Mouse (Mus musculus): Measurements from ENCODE around the gene Edn2. TPM values are rescaled to one million over a fixed set of nuclear protein-coding genes. Genes with fewer than 3 reads are reported as not detected.

The Edn2 gene
- polyA plus RNA-seq, 1 experiment: not detected

GRCm38 (mm10) chr4:120200551-120201266, 39.7 kb downstream of the Edn2 start:
- no peak for TF ChIP-seq CTCF (IDR thresholded peaks at IDR 0.05; ENCODE audit: extremely low read depth, insufficient read depth, insufficient read length, insufficient replicate concordance)
- no peak for TF ChIP-seq POLR2A (IDR thresholded peaks at IDR 0.05; ENCODE audit: low read depth, low read length)
- H3K4me1 ChIP-seq (ENCODE audit: control insufficient read depth, insufficient read depth, insufficient read length): no peaks in the 10 kb centered on the region
- H3K36me3 ChIP-seq (ENCODE audit: control insufficient read depth, insufficient read depth, low read length): no peaks in the 10 kb centered on the region
- H3K27me3 ChIP-seq (ENCODE audit: control insufficient read depth, insufficient read depth, low read length): no peaks in the 10 kb centered on the region
- no peak overlapping the region for H3K4me3 ChIP-seq (ENCODE audit: extremely low read depth, insufficient read depth, insufficient read length)
- no peak for DNase-seq (ENCODE audit: low read depth in 1 of 2, low spot score in 2 of 2)
- H3K27ac ChIP-seq (ENCODE audit: insufficient read depth, low read length): no peak overlapping the region
- WGBS: 86% methylated on average over 7 of the region's 7 CpGs

- TF ChIP-seq POLR2A (IDR thresholded peaks at IDR 0.05; ENCODE audit: low read depth, low read length) (no peak), CTCF (IDR thresholded peaks at IDR 0.05; ENCODE audit: extremely low read depth, insufficient read depth, insufficient read length, insufficient replicate concordance) (no peak)
- DNase-seq (ENCODE audit: low read depth in 1 of 2, low spot score in 2 of 2): no peak
- WGBS: 71% methylated on average over 9 of the region's 9 CpGs
- Histone ChIP-seq H3K36me3 (ENCODE audit: control insufficient read depth, insufficient read depth, low read length) (no peaks in the 10 kb centered on the region), H3K4me3 (ENCODE audit: extremely low read depth, insufficient read depth, insufficient read length) (no peak overlapping the region), H3K4me1 (ENCODE audit: control insufficient read depth, insufficient read depth, insufficient read length) (no peaks in the 10 kb centered on the region), H3K27ac (ENCODE audit: insufficient read depth, low read length) (no peak overlapping the region), H3K27me3 (ENCODE audit: control insufficient read depth, insufficient read depth, low read length) (no peaks in the 10 kb centered on the region)
These were observed 43.4 kb downstream of the Edn2 start for GRCm38 (mm10) chr4:120204357-120204942.

GRCm38 (mm10) chr4:120206471-120206891, 45.5 kb downstream of the Edn2 start:
- no peaks in the 10 kb centered on the region for H3K27me3 ChIP-seq (ENCODE audit: control insufficient read depth, insufficient read depth, low read length)
- WGBS: 81% methylated on average over 6 of the region's 6 CpGs

GRCm38 (mm10) chr4:120212080-120212479, 51.1 kb downstream of the Edn2 start:
- H3K27me3 ChIP-seq (ENCODE audit: control insufficient read depth, insufficient read depth, low read length): no peaks in the 10 kb centered on the region
- TF ChIP-seq POLR2A (IDR thresholded peaks at IDR 0.05; ENCODE audit: low read depth, low read length) (no peak), CTCF (IDR thresholded peaks at IDR 0.05; ENCODE audit: extremely low read depth, insufficient read depth, insufficient read length, insufficient replicate concordance) (no peak)
- DNase-seq (ENCODE audit: low read depth in 1 of 2, low spot score in 2 of 2): no peak
- H3K27ac ChIP-seq (ENCODE audit: insufficient read depth, low read length): no peak overlapping the region
- H3K4me1 ChIP-seq (ENCODE audit: control insufficient read depth, insufficient read depth, insufficient read length): no peaks in the 10 kb centered on the region
- no peaks in the 10 kb centered on the region for H3K36me3 ChIP-seq (ENCODE audit: control insufficient read depth, insufficient read depth, low read length)
- no peak overlapping the region for H3K4me3 ChIP-seq (ENCODE audit: extremely low read depth, insufficient read depth, insufficient read length)
- WGBS: 86% methylated on average over 6 of the region's 6 CpGs

More at GRCm38 (mm10) chr4:120206471-120206891, 45.5 kb downstream of the Edn2 start:
- no peak overlapping the region for H3K27ac ChIP-seq (ENCODE audit: insufficient read depth, low read length)
- H3K36me3 ChIP-seq (ENCODE audit: control insufficient read depth, insufficient read depth, low read length): no peaks in the 10 kb centered on the region
- H3K4me3 ChIP-seq (ENCODE audit: extremely low read depth, insufficient read depth, insufficient read length): no peak overlapping the region
- H3K4me1 ChIP-seq (ENCODE audit: control insufficient read depth, insufficient read depth, insufficient read length): no peaks in the 10 kb centered on the region
- DNase-seq (ENCODE audit: low read depth in 1 of 2, low spot score in 2 of 2): no peak
- TF ChIP-seq CTCF (IDR thresholded peaks at IDR 0.05; ENCODE audit: extremely low read depth, insufficient read depth, insufficient read length, insufficient replicate concordance) (no peak), POLR2A (IDR thresholded peaks at IDR 0.05; ENCODE audit: low read depth, low read length) (no peak)

- H3K36me3 ChIP-seq (ENCODE audit: control insufficient read depth, insufficient read depth, low read length): no peaks in the 10 kb centered on the region
- no peaks in the 10 kb centered on the region for H3K4me1 ChIP-seq (ENCODE audit: control insufficient read depth, insufficient read depth, insufficient read length)
- H3K27me3 ChIP-seq (ENCODE audit: control insufficient read depth, insufficient read depth, low read length): no peaks in the 10 kb centered on the region
- no peak for TF ChIP-seq POLR2A (IDR thresholded peaks at IDR 0.05; ENCODE audit: low read depth, low read length)
- TF ChIP-seq CTCF (IDR thresholded peaks at IDR 0.05; ENCODE audit: extremely low read depth, insufficient read depth, insufficient read length, insufficient replicate concordance): no peak
- no peak for DNase-seq (ENCODE audit: low read depth in 1 of 2, low spot score in 2 of 2)
- no peak overlapping the region for H3K27ac ChIP-seq (ENCODE audit: insufficient read depth, low read length)
- H3K4me3 ChIP-seq (ENCODE audit: extremely low read depth, insufficient read depth, insufficient read length): no peak overlapping the region
- WGBS: 68% methylated on average over 3 of the region's 3 CpGs
These were observed 51.8 kb downstream of the Edn2 start for GRCm38 (mm10) chr4:120212812-120213211.

GRCm38 (mm10) chr4:120215915-120216591, 55.0 kb downstream of the Edn2 start:
- H3K27ac ChIP-seq (ENCODE audit: insufficient read depth, low read length): no peak overlapping the region
- TF ChIP-seq CTCF (IDR thresholded peaks at IDR 0.05; ENCODE audit: extremely low read depth, insufficient read depth, insufficient read length, insufficient replicate concordance) (0 out of 2 replicates have a peak, but pooled peaks have one; percentile 9), POLR2A (IDR thresholded peaks at IDR 0.05; ENCODE audit: low read depth, low read length) (no peak)
- no peaks in the 10 kb centered on the region for H3K36me3 ChIP-seq (ENCODE audit: control insufficient read depth, insufficient read depth, low read length)
- WGBS: 45% methylated on average over 10 of the region's 10 CpGs
- no peak for DNase-seq (ENCODE audit: low read depth in 1 of 2, low spot score in 2 of 2)
- no peak overlapping the region for H3K4me3 ChIP-seq (ENCODE audit: extremely low read depth, insufficient read depth, insufficient read length)
- no peaks in the 10 kb centered on the region for H3K4me1 ChIP-seq (ENCODE audit: control insufficient read depth, insufficient read depth, insufficient read length)
- no peaks in the 10 kb centered on the region for H3K27me3 ChIP-seq (ENCODE audit: control insufficient read depth, insufficient read depth, low read length)

Data from spleen, adult 2 months (tissue).